Mouse (Mus musculus): ENCODE data around the gene Slc2a5. TPM values are rescaled to one million over a fixed set of nuclear protein-coding genes. Genes with fewer than 3 reads are reported as not detected.

Gene Slc2a5
- polyA plus RNA-seq, 1 experiment from 2014 or later = 0.14 TPM

GRCm38 (mm10) chr4:150157348-150157882 is 38.3 kb downstream of the Slc2a5 start:
- no peaks in the 10 kb centered on the region for H3K4me1 ChIP-seq (replicated peaks; ENCODE audit: control insufficient read depth, insufficient read depth, low read length)
- no peak for DNase-seq (ENCODE audit: low spot score)
- no peaks in the 10 kb centered on the region; the same call in 1 of the 2 replicates for H3K27me3 ChIP-seq (replicated peaks; ENCODE audit: control insufficient read depth, insufficient read depth, low read length)
- H3K4me2 ChIP-seq = no peak overlapping the region
- no peaks in the 10 kb centered on the region for H3K36me3 ChIP-seq (ENCODE audit: control insufficient read depth, insufficient read depth, low read length)
- WGBS = 57% methylated on average over 14 of the region's 14 CpGs
- no peak overlapping the region for H3K9ac ChIP-seq (ENCODE audit: low read depth, low read length)
- no peaks in the 10 kb centered on the region for H3K9me3 ChIP-seq (ENCODE audit: control insufficient read depth, low read length)
- H3K4me3 ChIP-seq (ENCODE audit: low read depth, low read length) = no peak overlapping the region
- H3K27ac ChIP-seq (ENCODE audit: low read depth, low read length) = no peak overlapping the region
- no peak for ATAC-seq (replicated peaks; ENCODE audit: low FRiP score)

GRCm38 (mm10) chr4:150159458-150159857 is 40.4 kb downstream of the Slc2a5 start:
- ATAC-seq (replicated peaks; ENCODE audit: low FRiP score) (no peak), DNase-seq (ENCODE audit: low spot score) (no peak)
- no peak overlapping the region for H3K4me2 ChIP-seq
- no peak overlapping the region for H3K27ac ChIP-seq (ENCODE audit: low read depth, low read length)
- no peaks in the 10 kb centered on the region for H3K4me1 ChIP-seq (replicated peaks; ENCODE audit: control insufficient read depth, insufficient read depth, low read length)
- H3K4me3 ChIP-seq (ENCODE audit: low read depth, low read length) = no peak overlapping the region
- H3K9ac ChIP-seq (ENCODE audit: low read depth, low read length) = no peak overlapping the region
- H3K36me3 ChIP-seq (ENCODE audit: control insufficient read depth, insufficient read depth, low read length) = no peaks in the 10 kb centered on the region
- 79% methylated on average over 2 of the region's 2 CpGs for WGBS
- no peaks in the 10 kb centered on the region; the same call in 1 of the 2 replicates for H3K27me3 ChIP-seq (replicated peaks; ENCODE audit: control insufficient read depth, insufficient read depth, low read length)
- H3K9me3 ChIP-seq (ENCODE audit: control insufficient read depth, low read length) = peaks cover 3% of the 10 kb centered on the region; the same call in 1 of the 2 replicates

- WGBS = 69% methylated on average over 13 of the region's 13 CpGs
- no peaks in the 10 kb centered on the region for H3K4me1 ChIP-seq (replicated peaks; ENCODE audit: control insufficient read depth, insufficient read depth, low read length)
- H3K36me3 ChIP-seq (ENCODE audit: control insufficient read depth, insufficient read depth, low read length) = no peaks in the 10 kb centered on the region
- ATAC-seq (replicated peaks; ENCODE audit: low FRiP score) (no peak), DNase-seq (ENCODE audit: low spot score) (no peak)
- H3K4me3 ChIP-seq (ENCODE audit: low read depth, low read length) = no peak overlapping the region
- H3K9me3 ChIP-seq (ENCODE audit: control insufficient read depth, low read length) = peaks cover 3% of the 10 kb centered on the region; the same call in 1 of the 2 replicates
- H3K27ac ChIP-seq (ENCODE audit: low read depth, low read length) = no peak overlapping the region
- no peak overlapping the region for H3K9ac ChIP-seq (ENCODE audit: low read depth, low read length)
- H3K27me3 ChIP-seq (replicated peaks; ENCODE audit: control insufficient read depth, insufficient read depth, low read length) = no peaks in the 10 kb centered on the region; the same call in 1 of the 2 replicates
- H3K4me2 ChIP-seq = no peak overlapping the region
Observed at GRCm38 (mm10) chr4:150162561-150163169, 43.6 kb downstream of the Slc2a5 start.

GRCm38 (mm10) chr4:150164875-150165274 is 45.8 kb downstream of the Slc2a5 start:
- H3K9ac ChIP-seq (ENCODE audit: low read depth, low read length) = no peak overlapping the region
- DNase-seq (ENCODE audit: low spot score) (no peak), ATAC-seq (replicated peaks; ENCODE audit: low FRiP score) (no peak)
- no peaks in the 10 kb centered on the region; the same call in 1 of the 2 replicates for H3K27me3 ChIP-seq (replicated peaks; ENCODE audit: control insufficient read depth, insufficient read depth, low read length)
- no peaks in the 10 kb centered on the region for H3K36me3 ChIP-seq (ENCODE audit: control insufficient read depth, insufficient read depth, low read length)
- no peak overlapping the region for H3K4me3 ChIP-seq (ENCODE audit: low read depth, low read length)
- H3K4me2 ChIP-seq = peak overlapping the region; percentile 45
- H3K4me1 ChIP-seq (replicated peaks; ENCODE audit: control insufficient read depth, insufficient read depth, low read length) = no peaks in the 10 kb centered on the region
- 40% methylated on average over 13 of the region's 13 CpGs for WGBS
- H3K9me3 ChIP-seq (ENCODE audit: control insufficient read depth, low read length) = peaks cover 3% of the 10 kb centered on the region; the same call in 1 of the 2 replicates
- no peak overlapping the region for H3K27ac ChIP-seq (ENCODE audit: low read depth, low read length)

- no peak overlapping the region for H3K4me3 ChIP-seq (ENCODE audit: low read depth, low read length)
- no peak overlapping the region for H3K9ac ChIP-seq (ENCODE audit: low read depth, low read length)
- no peak overlapping the region for H3K27ac ChIP-seq (ENCODE audit: low read depth, low read length)
- no peak overlapping the region for H3K4me2 ChIP-seq
- H3K4me1 ChIP-seq (replicated peaks; ENCODE audit: control insufficient read depth, insufficient read depth, low read length) = peaks cover 6% of the 10 kb centered on the region
- 80% methylated on average over 10 of the region's 10 CpGs for WGBS
- no peaks in the 10 kb centered on the region for H3K36me3 ChIP-seq (ENCODE audit: control insufficient read depth, insufficient read depth, low read length)
- no peak for ATAC-seq (replicated peaks; ENCODE audit: low FRiP score)
- no peak for DNase-seq (ENCODE audit: low spot score)
- H3K27me3 ChIP-seq (replicated peaks; ENCODE audit: control insufficient read depth, insufficient read depth, low read length) = no peaks in the 10 kb centered on the region
- no peaks in the 10 kb centered on the region for H3K9me3 ChIP-seq (ENCODE audit: control insufficient read depth, low read length)
Observed at GRCm38 (mm10) chr4:150168406-150168805, 49.3 kb downstream of the Slc2a5 start.

GRCm38 (mm10) chr4:150172107-150172506 is 53.0 kb downstream of the Slc2a5 start:
- Histone ChIP-seq H3K27me3 (replicated peaks; ENCODE audit: control insufficient read depth, insufficient read depth, low read length) (no peaks in the 10 kb centered on the region), H3K9me3 (ENCODE audit: control insufficient read depth, low read length) (no peaks in the 10 kb centered on the region), H3K36me3 (ENCODE audit: control insufficient read depth, insufficient read depth, low read length) (no peaks in the 10 kb centered on the region), H3K4me1 (replicated peaks; ENCODE audit: control insufficient read depth, insufficient read depth, low read length) (peaks cover 6% of the 10 kb centered on the region), H3K4me3 (ENCODE audit: low read depth, low read length) (no peak overlapping the region), H3K4me2 (no peak overlapping the region), H3K9ac (ENCODE audit: low read depth, low read length) (no peak overlapping the region), H3K27ac (ENCODE audit: low read depth, low read length) (no peak overlapping the region)
- no peak for DNase-seq (ENCODE audit: low spot score)
- peak; percentile 60 for ATAC-seq (replicated peaks; ENCODE audit: low FRiP score)
- WGBS = 47% methylated on average over 8 of the region's 8 CpGs

GRCm38 (mm10) chr4:150173281-150173680 is 54.2 kb downstream of the Slc2a5 start:
- Histone ChIP-seq H3K9ac (ENCODE audit: low read depth, low read length) (no peak overlapping the region), H3K27me3 (replicated peaks; ENCODE audit: control insufficient read depth, insufficient read depth, low read length) (no peaks in the 10 kb centered on the region), H3K27ac (ENCODE audit: low read depth, low read length) (no peak overlapping the region), H3K4me1 (replicated peaks; ENCODE audit: control insufficient read depth, insufficient read depth, low read length) (peaks cover 6% of the 10 kb centered on the region), H3K4me3 (ENCODE audit: low read depth, low read length) (no peak overlapping the region), H3K4me2 (no peak overlapping the region), H3K9me3 (ENCODE audit: control insufficient read depth, low read length) (no peaks in the 10 kb centered on the region), H3K36me3 (ENCODE audit: control insufficient read depth, insufficient read depth, low read length) (no peaks in the 10 kb centered on the region)
- 0 out of 2 replicates have a peak, but pooled peaks have one; percentile 11 for ATAC-seq (replicated peaks; ENCODE audit: low FRiP score)
- no peak for DNase-seq (ENCODE audit: low spot score)
- WGBS = 57% methylated on average over 10 of the region's 10 CpGs

GRCm38 (mm10) chr4:150174027-150174426 is 54.9 kb downstream of the Slc2a5 start:
- Histone ChIP-seq H3K27me3 (replicated peaks; ENCODE audit: control insufficient read depth, insufficient read depth, low read length) (no peaks in the 10 kb centered on the region), H3K4me2 (no peak overlapping the region), H3K9ac (ENCODE audit: low read depth, low read length) (no peak overlapping the region), H3K36me3 (ENCODE audit: control insufficient read depth, insufficient read depth, low read length) (no peaks in the 10 kb centered on the region), H3K4me1 (replicated peaks; ENCODE audit: control insufficient read depth, insufficient read depth, low read length) (peaks cover 6% of the 10 kb centered on the region), H3K4me3 (ENCODE audit: low read depth, low read length) (no peak overlapping the region), H3K27ac (ENCODE audit: low read depth, low read length) (no peak overlapping the region), H3K9me3 (ENCODE audit: control insufficient read depth, low read length) (no peaks in the 10 kb centered on the region)
- WGBS = 90% methylated on average over 14 of the region's 14 CpGs
- ATAC-seq (replicated peaks; ENCODE audit: low FRiP score) = no peak
- no peak for DNase-seq (ENCODE audit: low spot score)

- no peaks in the 10 kb centered on the region for H3K9me3 ChIP-seq (ENCODE audit: control insufficient read depth, low read length)
- no peaks in the 10 kb centered on the region for H3K36me3 ChIP-seq (ENCODE audit: control insufficient read depth, insufficient read depth, low read length)
- 0 out of 2 replicates have a peak overlapping the region, but pooled peaks have one; percentile 5 for H3K9ac ChIP-seq (ENCODE audit: low read depth, low read length)
- DNase-seq (ENCODE audit: low spot score) = peak; percentile 68
- no peak overlapping the region for H3K4me3 ChIP-seq (ENCODE audit: low read depth, low read length)
- peak overlapping the region; percentile 50 for H3K4me2 ChIP-seq
- no peak overlapping the region for H3K27ac ChIP-seq (ENCODE audit: low read depth, low read length)
- no peaks in the 10 kb centered on the region for H3K27me3 ChIP-seq (replicated peaks; ENCODE audit: control insufficient read depth, insufficient read depth, low read length)
- peaks cover 6% of the 10 kb centered on the region for H3K4me1 ChIP-seq (replicated peaks; ENCODE audit: control insufficient read depth, insufficient read depth, low read length)
- 5% methylated on average over 7 of the region's 7 CpGs for WGBS
- peak; percentile 72; the same call in 1 of the 2 replicates for ATAC-seq (replicated peaks; ENCODE audit: low FRiP score)
Observed at GRCm38 (mm10) chr4:150176535-150176934, 57.5 kb downstream of the Slc2a5 start.
